Mouse (Mus musculus): ENCODE measurements around the gene Iqschfp. TPM values are rescaled to one million over a fixed set of nuclear protein-coding genes. Genes with fewer than 3 reads are reported as not detected.

Gene Iqschfp
- polyA plus RNA-seq, 1 experiment from 2014 or later = not detected

- Histone ChIP-seq H3K9ac (no peak overlapping the region), H3K27ac (no peak overlapping the region), H3K4me2 (no peak overlapping the region), H3K27me3 (no peaks in the 10 kb centered on the region), H3K9me3 (no peaks in the 10 kb centered on the region), H3K4me1 (no peaks in the 10 kb centered on the region), H3K4me3 (no peak overlapping the region), H3K36me3 (no peaks in the 10 kb centered on the region)
- 48% methylated on average over 8 of the region's 8 CpGs for WGBS
- ATAC-seq (ENCODE audit: borderline replicate concordance, extremely low read depth, low FRiP score, low TSS enrichment) = no peak
Measured at GRCm38 (mm10) chr3:68187471-68187870, 295.4 kb downstream of the Iqschfp start.

GRCm38 (mm10) chr3:68189100-68189499 is 297.1 kb downstream of the Iqschfp start:
- no peak overlapping the region for H3K4me2 ChIP-seq
- peak; percentile 8; the same call in 1 of the 2 replicates for ATAC-seq (ENCODE audit: borderline replicate concordance, extremely low read depth, low FRiP score, low TSS enrichment)
- no peak overlapping the region for H3K9ac ChIP-seq
- H3K4me3 ChIP-seq = no peak overlapping the region
- no peak overlapping the region for H3K27ac ChIP-seq
- H3K4me1 ChIP-seq = no peaks in the 10 kb centered on the region
- 51% methylated on average over 2 of the region's 2 CpGs for WGBS
- H3K27me3 ChIP-seq = no peaks in the 10 kb centered on the region
- no peaks in the 10 kb centered on the region for H3K36me3 ChIP-seq
- H3K9me3 ChIP-seq = no peaks in the 10 kb centered on the region

- WGBS = 65% methylated on average over 1 of the region's 1 CpGs
- no peak for ATAC-seq (ENCODE audit: borderline replicate concordance, extremely low read depth, low FRiP score, low TSS enrichment)
- Histone ChIP-seq H3K36me3 (no peaks in the 10 kb centered on the region), H3K9ac (no peak overlapping the region), H3K27me3 (no peaks in the 10 kb centered on the region), H3K4me1 (no peaks in the 10 kb centered on the region), H3K4me3 (no peak overlapping the region), H3K27ac (no peak overlapping the region), H3K9me3 (no peaks in the 10 kb centered on the region), H3K4me2 (no peak overlapping the region)
Measured at GRCm38 (mm10) chr3:68196933-68197332, 304.9 kb downstream of the Iqschfp start.

- Histone ChIP-seq H3K36me3 (no peaks in the 10 kb centered on the region), H3K4me3 (no peak overlapping the region), H3K4me2 (no peak overlapping the region), H3K9me3 (no peaks in the 10 kb centered on the region), H3K9ac (no peak overlapping the region), H3K4me1 (no peaks in the 10 kb centered on the region), H3K27me3 (no peaks in the 10 kb centered on the region), H3K27ac (no peak overlapping the region)
- no peak for ATAC-seq (ENCODE audit: borderline replicate concordance, extremely low read depth, low FRiP score, low TSS enrichment)
- 13% methylated on average over 1 of the region's 1 CpGs for WGBS
Measured at GRCm38 (mm10) chr3:68201214-68201613, 309.2 kb downstream of the Iqschfp start.

GRCm38 (mm10) chr3:68202162-68202902 is 310.3 kb downstream of the Iqschfp start:
- Histone ChIP-seq H3K4me3 (no peak overlapping the region), H3K27ac (no peak overlapping the region), H3K9ac (no peak overlapping the region), H3K27me3 (no peaks in the 10 kb centered on the region), H3K36me3 (no peaks in the 10 kb centered on the region), H3K9me3 (no peaks in the 10 kb centered on the region), H3K4me1 (no peaks in the 10 kb centered on the region), H3K4me2 (no peak overlapping the region)
- ATAC-seq (ENCODE audit: borderline replicate concordance, extremely low read depth, low FRiP score, low TSS enrichment) = no peak
- 77% methylated on average over 4 of the region's 4 CpGs for WGBS

- no peaks in the 10 kb centered on the region for H3K36me3 ChIP-seq
- no peak overlapping the region for H3K4me3 ChIP-seq
- no peaks in the 10 kb centered on the region for H3K27me3 ChIP-seq
- WGBS = 70% methylated on average over 4 of the region's 4 CpGs
- no peaks in the 10 kb centered on the region for H3K9me3 ChIP-seq
- H3K9ac ChIP-seq = no peak overlapping the region
- H3K27ac ChIP-seq = no peak overlapping the region
- no peak for ATAC-seq (ENCODE audit: borderline replicate concordance, extremely low read depth, low FRiP score, low TSS enrichment)
- H3K4me2 ChIP-seq = no peak overlapping the region
- no peaks in the 10 kb centered on the region for H3K4me1 ChIP-seq
Measured at GRCm38 (mm10) chr3:68203934-68204467, 312.0 kb downstream of the Iqschfp start.

- Histone ChIP-seq H3K27ac (no peak overlapping the region), H3K9me3 (no peaks in the 10 kb centered on the region), H3K27me3 (no peaks in the 10 kb centered on the region), H3K4me3 (no peak overlapping the region), H3K4me1 (no peaks in the 10 kb centered on the region), H3K9ac (no peak overlapping the region), H3K36me3 (no peaks in the 10 kb centered on the region), H3K4me2 (no peak overlapping the region)
- ATAC-seq (ENCODE audit: borderline replicate concordance, extremely low read depth, low FRiP score, low TSS enrichment) = no peak
- 70% methylated on average over 4 of the region's 4 CpGs for WGBS
Measured at GRCm38 (mm10) chr3:68210422-68210821, 318.4 kb downstream of the Iqschfp start.

- Histone ChIP-seq H3K36me3 (no peaks in the 10 kb centered on the region), H3K9me3 (no peaks in the 10 kb centered on the region), H3K9ac (no peak overlapping the region), H3K4me3 (no peak overlapping the region), H3K4me2 (no peak overlapping the region), H3K27me3 (no peaks in the 10 kb centered on the region), H3K27ac (no peak overlapping the region), H3K4me1 (no peaks in the 10 kb centered on the region)
- ATAC-seq (ENCODE audit: borderline replicate concordance, extremely low read depth, low FRiP score, low TSS enrichment) = no peak
- 88% methylated on average over 3 of the region's 3 CpGs for WGBS
Measured at GRCm38 (mm10) chr3:68221452-68221851, 329.4 kb downstream of the Iqschfp start.

- no peaks in the 10 kb centered on the region for H3K36me3 ChIP-seq
- no peak overlapping the region for H3K27ac ChIP-seq
- no peak overlapping the region for H3K4me2 ChIP-seq
- no peak overlapping the region for H3K4me3 ChIP-seq
- 82% methylated on average over 2 of the region's 2 CpGs for WGBS
- H3K27me3 ChIP-seq = no peaks in the 10 kb centered on the region
- H3K9me3 ChIP-seq = no peaks in the 10 kb centered on the region
- no peaks in the 10 kb centered on the region for H3K4me1 ChIP-seq
- no peak for ATAC-seq (ENCODE audit: borderline replicate concordance, extremely low read depth, low FRiP score, low TSS enrichment)
- no peak overlapping the region for H3K9ac ChIP-seq
Measured at GRCm38 (mm10) chr3:68239887-68240286, 347.9 kb downstream of the Iqschfp start.

GRCm38 (mm10) chr3:68243239-68243638 is 351.2 kb downstream of the Iqschfp start:
- Histone ChIP-seq H3K27ac (no peak overlapping the region), H3K9ac (no peak overlapping the region), H3K4me3 (no peak overlapping the region), H3K4me2 (no peak overlapping the region), H3K36me3 (no peaks in the 10 kb centered on the region), H3K27me3 (no peaks in the 10 kb centered on the region), H3K9me3 (no peaks in the 10 kb centered on the region), H3K4me1 (0 out of 2 replicates have a peak, but pooled peaks cover 5% of the 10 kb centered on the region)
- WGBS = 68% methylated on average over 3 of the region's 3 CpGs
- ATAC-seq (ENCODE audit: borderline replicate concordance, extremely low read depth, low FRiP score, low TSS enrichment) = no peak

GRCm38 (mm10) chr3:68246154-68246553 is 354.1 kb downstream of the Iqschfp start:
- H3K9ac ChIP-seq = no peak overlapping the region
- no peak overlapping the region for H3K4me3 ChIP-seq
- H3K36me3 ChIP-seq = no peaks in the 10 kb centered on the region
- H3K4me2 ChIP-seq = no peak overlapping the region
- 0 out of 2 replicates have a peak, but pooled peaks cover 5% of the 10 kb centered on the region for H3K4me1 ChIP-seq
- H3K27ac ChIP-seq = no peak overlapping the region
- H3K27me3 ChIP-seq = no peaks in the 10 kb centered on the region
- 42% methylated on average over 4 of the region's 4 CpGs for WGBS
- no peak for ATAC-seq (ENCODE audit: borderline replicate concordance, extremely low read depth, low FRiP score, low TSS enrichment)
- no peaks in the 10 kb centered on the region for H3K9me3 ChIP-seq

GRCm38 (mm10) chr3:68250589-68250988 is 358.6 kb downstream of the Iqschfp start:
- no peak overlapping the region for H3K4me3 ChIP-seq
- no peaks in the 10 kb centered on the region for H3K36me3 ChIP-seq
- H3K27me3 ChIP-seq = no peaks in the 10 kb centered on the region
- WGBS = 48% methylated on average over 2 of the region's 2 CpGs
- no peak overlapping the region for H3K9ac ChIP-seq
- H3K9me3 ChIP-seq = no peaks in the 10 kb centered on the region
- no peak for ATAC-seq (ENCODE audit: borderline replicate concordance, extremely low read depth, low FRiP score, low TSS enrichment)
- H3K27ac ChIP-seq = no peak overlapping the region
- no peak overlapping the region for H3K4me2 ChIP-seq
- H3K4me1 ChIP-seq = peaks cover 9% of the 10 kb centered on the region; the same call in 1 of the 2 replicates
